Mouse (Mus musculus) B cell, adult (primary cell): ENCODE measurements around the gene Ift122. TPM values are rescaled to one million over a fixed set of nuclear protein-coding genes. Genes with fewer than 3 reads are reported as not detected.

ENCODE experiments used
- total RNA-seq: library from RNA; stranded (reverse); gene quantifications from 4 replicates; pipeline ENCODE4 v1.2.4, GENCODE M21; 2023; ENCODE audit not compliant: inconsistent age

The Ift122 gene
- total RNA-seq = 3.0 to 5.4 TPM (median 3.9 TPM) in 4 replicates

GRCm38 (mm10) chr6:115853091-115853813 is at the start of gene Ift122, which contains the start of gene Mbd4:
Ift122 (plus strand) TSS chr6:115853470.
Mbd4 (minus strand) TSS chr6:115853371.

DNA sequence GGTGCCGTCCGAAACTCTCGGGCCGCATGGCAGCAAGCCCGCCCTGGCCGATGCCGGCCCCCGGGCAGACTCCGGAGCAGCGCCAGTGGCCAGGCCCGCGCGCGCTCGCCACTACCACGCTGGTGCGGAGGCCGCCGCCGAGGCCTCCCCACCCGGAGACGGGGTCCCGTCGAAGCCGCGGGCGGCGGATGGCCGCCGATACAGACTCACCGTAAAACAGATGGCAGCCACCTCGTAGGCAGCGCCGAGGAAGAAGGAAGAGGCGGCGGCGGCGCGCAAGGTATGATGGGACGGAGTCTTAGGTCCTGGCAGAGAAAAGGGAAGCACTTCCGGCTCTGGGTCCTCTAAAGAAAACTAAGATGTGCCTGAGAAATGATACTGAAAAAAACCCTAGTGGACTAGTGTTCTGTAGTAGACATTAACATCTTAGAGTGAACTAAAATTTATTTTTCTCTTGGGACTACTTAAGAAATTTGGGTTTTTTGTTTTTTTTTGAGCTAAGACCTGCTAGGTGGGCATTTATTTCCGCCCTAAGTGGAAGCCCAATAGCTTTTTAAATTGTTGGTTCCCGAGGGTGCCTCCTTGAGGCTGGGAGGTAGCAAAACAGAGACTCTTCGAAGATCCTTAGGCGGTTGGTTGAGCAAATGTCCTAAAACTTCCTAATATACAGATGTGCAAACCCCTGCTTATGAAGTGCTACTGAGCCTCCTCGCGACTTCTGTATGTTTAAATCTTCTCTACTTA is 44.6 kb upstream of the Ift122 start, which contains the start of gene Rpl32:
Gene Rpl32, minus strand, starts transcription at position 260 of the 744 bp plus-strand sequence.

GRCm38 (mm10) chr6:115838161-115838597 is 15.1 kb upstream of the Ift122 start, which contains the start of gene Efcab12:
Efcab12 (minus strand) TSS chr6:115838412.

DNA sequence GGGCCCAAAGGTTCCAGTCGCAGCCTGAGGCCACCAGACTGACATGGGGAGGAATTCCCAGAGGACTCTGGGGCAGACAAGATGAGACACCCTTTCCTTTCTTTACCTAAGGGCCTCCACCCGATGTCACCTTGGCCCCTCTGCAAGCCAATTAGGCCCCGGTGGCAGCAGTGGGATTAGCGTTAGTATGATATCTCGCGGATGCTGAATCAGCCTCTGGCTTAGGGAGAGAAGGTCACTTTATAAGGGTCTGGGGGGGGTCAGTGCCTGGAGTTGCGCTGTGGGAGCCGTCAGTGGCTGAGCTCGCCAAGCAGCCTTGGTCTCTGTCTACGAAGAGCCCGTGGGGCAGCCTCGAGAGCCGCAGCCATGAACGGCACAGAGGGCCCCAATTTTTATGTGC is 78.4 kb downstream of the Ift122 start, which contains the start of gene Rho:
Gene Rho, plus strand, starts transcription at position 110 of the 400 bp plus-strand sequence.

GRCm38 (mm10) chr6:115944638-115945037 is 91.4 kb downstream of the Ift122 start, which contains the start of gene H1foo:
H1foo (plus strand) TSS chr6:115944938.

Other genes with a start within 250 kb of the Ift122 start
- gene Raf1, start 176.8 kb upstream of the Ift122 start, total RNA-seq = 136 to 154 TPM (median 147 TPM) in 4 replicates
- not detected in 4 replicates for gene Tmem40, start 91.1 kb upstream of the Ift122 start, total RNA-seq
- 4.3 to 5.4 TPM (median 5.0 TPM) in 4 replicates for gene Cand2, start 78.9 kb upstream of the Ift122 start, total RNA-seq
- 2,501 to 2,678 TPM (median 2,550 TPM) in 4 replicates for gene Rpl32, start 44.7 kb upstream of the Ift122 start, total RNA-seq
- 0.35 to 0.36 TPM in 2 of 4 replicates, not detected in the others for gene Efcab12, start 15.1 kb upstream of the Ift122 start, total RNA-seq
- 20.7 to 25.1 TPM (median 23.9 TPM) in 4 replicates for gene Mbd4, start 99 bp upstream of the Ift122 start, total RNA-seq
- 0.13 TPM in 1 of 4 replicates, not detected in the others for gene Rho, start 78.3 kb downstream of the Ift122 start, total RNA-seq
- not detected in 4 replicates for gene H1foo, start 91.5 kb downstream of the Ift122 start, total RNA-seq
- gene Plxnd1, start 141.5 kb downstream of the Ift122 start, total RNA-seq = 48.5 to 62.1 TPM (median 57.4 TPM) in 4 replicates